Mouse (Mus musculus) E14TG2a.4 (cell line): ENCODE measurements around the gene Ralgps1.

Source experiments
- CTCF ChIP-seq: conservative IDR thresholded peaks from 2 replicates; pipeline ENCODE4 v1.5.1; 2014; ENCODE audit warnings: low read length
- NANOG ChIP-seq: IDR thresholded peaks from 2 replicates; pipeline ENCODE4 v1.6.1; 2014; ENCODE audit warnings: borderline replicate concordance, low read length, mixed read lengths
- POU5F1 ChIP-seq: IDR thresholded peaks from 2 replicates; pipeline ENCODE4 v1.6.1; 2014; ENCODE audit warnings: low read length, borderline replicate concordance

GRCm38 (mm10) chr2:33086671-33087363 lies 284.5 kb downstream of the Ralgps1 start:
- TF ChIP-seq CTCF (no peak), POU5F1 (no peak), NANOG (no peak)
